Mouse (Mus musculus): ENCODE results near the gene Prss35.

Gene Prss35

DNA sequence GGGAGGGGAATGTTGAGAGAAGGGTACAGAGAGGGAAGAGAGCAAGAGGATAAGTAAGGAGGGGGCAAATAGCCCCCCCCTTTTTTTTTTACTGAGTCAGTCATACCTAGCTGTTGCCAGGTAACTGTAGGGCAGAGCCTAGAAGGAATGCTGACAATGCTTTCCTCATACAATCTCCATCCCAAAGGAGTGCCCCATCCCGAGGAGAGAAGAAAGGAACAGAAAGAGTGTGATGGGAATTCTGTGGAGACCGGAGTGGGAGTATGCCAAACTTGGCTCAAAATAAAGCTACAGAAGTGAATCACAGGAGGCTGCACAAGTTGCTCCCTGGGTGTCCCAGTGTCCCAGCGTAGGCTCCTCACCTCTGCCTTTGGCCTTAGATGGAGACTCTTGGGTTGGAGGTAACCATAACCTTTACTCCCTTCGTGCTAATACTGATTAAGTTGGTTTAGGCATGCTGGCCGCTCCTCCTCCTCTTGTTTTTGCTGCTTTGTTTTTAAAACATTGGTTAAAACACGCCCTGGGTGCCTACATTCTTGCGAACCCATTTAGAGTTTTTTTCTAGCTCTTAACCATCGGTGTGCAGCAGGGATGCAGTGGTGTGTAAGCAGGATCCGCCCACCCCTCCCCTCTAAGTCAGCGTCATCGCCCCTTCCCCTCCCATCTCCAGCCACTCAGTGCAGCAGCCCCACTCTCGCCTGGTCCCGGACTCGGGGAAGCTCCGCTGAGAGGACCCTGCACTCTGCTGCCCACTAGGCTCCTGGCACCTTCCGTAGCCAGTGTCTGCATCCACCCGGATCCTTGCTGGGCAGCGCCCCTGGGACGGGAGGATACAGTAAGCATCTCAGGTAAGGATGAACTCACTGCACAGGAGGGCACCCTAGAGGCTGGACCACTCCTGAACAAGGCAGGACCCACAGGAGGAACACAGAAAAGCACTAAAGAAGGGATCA lies at the start of gene Prss35:
Gene Prss35, plus strand, starts transcription at position 691 of the 953 bp plus-strand sequence.
- DNase-seq: no peak

DNA sequence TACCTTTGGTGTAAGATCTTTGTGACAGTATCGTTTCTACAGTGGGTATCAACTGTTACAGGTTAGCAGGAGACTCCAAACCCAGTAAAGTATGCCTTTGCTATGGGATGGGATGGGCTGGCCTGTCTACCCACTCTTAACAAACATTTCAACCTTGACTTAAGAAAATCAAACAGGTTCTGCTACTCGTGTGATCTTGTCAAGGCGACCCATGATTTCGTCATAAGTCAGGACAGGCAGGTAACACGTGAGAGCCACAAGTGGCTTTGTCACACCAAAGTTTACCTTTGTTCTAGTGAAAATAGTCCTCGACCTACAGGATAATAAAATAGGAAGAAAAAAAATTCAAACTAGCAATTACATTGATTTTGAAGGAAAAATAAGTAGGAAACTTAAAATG lies 49.5 kb upstream of the Prss35 start:
- no peak for DNase-seq

DNA sequence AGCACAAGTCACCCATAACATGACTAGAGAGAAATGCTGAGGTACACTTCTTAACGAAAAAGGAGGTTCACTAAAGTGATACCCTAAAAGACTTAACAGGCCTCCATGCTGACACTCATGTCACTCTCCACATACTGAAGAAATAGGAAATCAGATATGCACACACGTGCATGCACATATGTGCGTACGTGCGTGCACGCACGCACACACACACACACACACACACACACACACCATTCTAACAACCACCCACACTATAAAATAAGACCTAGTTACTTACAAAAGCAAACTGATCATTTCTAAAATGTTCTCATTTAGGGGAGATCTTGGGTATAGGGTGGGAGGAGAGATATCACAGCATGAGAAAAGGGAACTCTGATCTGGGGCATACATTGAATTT lies 48.8 kb upstream of the Prss35 start:
- DNase-seq: no peak

DNA sequence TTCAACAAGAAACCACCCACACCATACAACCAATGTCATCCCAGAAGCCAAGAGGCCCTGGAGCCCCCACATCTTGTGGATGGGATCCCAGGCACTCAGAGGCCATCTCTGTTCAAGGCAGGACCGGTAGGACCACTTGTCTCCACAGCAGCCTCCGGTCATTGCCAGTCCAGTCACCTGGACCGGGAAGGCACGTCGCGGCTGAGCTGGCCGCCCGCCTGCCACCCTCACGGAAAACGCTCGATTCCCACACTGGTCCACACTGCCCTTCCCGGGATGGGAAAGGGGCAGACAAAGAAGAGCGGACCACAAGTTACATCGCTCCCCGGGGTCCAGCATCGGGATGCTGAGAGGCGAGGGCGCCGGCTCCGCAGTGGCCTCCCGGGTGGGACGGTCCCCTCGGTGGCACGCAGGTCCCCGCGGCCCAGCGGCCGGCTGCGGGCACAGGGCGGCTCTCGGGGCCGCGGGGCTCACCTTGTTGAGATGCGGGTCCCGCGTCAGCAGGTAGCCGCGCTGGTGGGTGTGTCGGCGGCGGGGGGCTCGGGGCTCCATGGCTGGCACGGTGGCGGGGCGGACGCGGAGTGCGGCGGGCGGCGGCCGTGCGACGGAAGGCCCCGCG lies 48.1 kb upstream of the Prss35 start:
- no peak for DNase-seq

DNA sequence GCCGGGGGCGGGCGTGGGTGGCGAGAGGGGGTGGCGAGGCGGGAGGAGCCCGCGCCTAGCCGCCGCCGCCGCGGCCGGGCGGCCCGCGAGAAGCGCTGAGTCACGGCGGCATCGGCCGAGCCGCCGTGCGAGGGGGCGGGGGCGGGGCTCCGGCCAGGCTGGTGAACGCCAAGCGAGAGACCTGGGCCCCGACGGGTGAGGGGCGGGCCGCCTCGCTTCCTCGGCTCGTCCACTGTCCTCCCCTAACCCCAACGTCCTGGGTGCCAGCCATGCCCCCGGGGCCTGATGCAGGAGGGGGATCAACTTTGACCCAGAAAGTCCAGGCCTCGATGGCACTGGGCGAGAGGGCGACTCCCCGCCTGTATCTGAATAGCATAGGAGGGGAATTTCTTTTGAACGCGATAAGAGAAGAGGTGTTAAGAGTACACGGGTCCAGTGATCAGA lies 47.6 kb upstream of the Prss35 start, which contains the start of gene Me1:
Gene Me1, minus strand, starts transcription at position 136 of the 444 bp plus-strand sequence.
- DNase-seq: no peak

DNA sequence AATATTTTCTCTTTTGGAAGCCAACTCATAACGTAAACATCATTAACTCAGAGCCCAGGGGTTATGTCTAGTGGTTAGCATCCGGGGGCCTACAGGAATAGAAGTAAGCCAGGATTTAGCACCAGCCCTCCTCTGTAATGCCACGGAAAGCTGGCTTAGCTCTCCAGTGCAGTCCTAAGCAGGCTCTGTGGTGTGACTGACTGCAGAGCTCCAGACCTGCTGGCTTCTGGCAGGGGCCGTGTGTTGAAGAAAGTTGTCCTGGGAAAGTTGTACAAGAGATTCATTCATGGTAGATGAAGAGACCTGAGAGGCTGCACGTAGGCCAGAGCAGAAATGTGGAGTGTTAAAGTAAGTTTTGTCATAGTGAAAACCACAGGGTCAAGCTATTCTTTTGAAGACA lies 42.2 kb upstream of the Prss35 start:
- DNase-seq: no peak

DNA sequence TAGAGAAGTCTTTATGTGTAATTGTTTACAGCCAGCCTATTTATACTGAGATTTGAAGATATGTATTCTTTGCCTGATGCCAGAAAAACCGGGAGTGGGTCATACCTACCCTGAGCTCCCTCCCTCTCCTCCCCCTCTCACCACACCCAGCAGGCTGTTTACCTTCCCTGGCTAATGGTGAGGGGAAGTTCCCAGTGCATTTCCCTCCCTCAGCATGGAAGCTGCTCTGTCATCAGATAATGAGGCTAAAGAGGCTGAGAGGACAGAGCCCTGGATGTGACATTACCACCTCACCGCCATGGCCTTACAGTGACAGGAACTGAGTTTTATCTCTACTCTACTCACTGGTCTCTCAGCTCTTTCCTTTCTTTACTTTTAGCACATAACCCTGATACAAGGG lies 41.6 kb upstream of the Prss35 start:
- DNase-seq: no peak

DNA sequence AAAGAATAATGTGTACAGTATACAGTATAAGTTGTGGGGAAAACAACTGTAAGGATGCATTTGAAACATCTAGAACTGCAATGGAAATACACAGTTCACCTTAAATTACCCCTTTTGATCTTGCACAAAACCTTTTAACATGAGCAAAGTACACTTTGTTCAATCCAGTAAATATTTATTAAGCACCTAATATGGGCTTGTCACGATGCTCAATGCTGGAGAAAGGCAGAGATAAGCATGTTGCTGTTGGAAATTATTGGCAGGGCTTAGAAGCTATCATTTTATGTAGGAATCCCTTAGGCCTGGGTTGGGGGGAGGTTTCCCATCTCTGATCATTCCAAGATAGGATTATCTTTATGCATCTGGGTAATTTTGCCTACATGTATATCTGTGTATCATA lies 36.0 kb upstream of the Prss35 start:
- DNase-seq: no peak

DNA sequence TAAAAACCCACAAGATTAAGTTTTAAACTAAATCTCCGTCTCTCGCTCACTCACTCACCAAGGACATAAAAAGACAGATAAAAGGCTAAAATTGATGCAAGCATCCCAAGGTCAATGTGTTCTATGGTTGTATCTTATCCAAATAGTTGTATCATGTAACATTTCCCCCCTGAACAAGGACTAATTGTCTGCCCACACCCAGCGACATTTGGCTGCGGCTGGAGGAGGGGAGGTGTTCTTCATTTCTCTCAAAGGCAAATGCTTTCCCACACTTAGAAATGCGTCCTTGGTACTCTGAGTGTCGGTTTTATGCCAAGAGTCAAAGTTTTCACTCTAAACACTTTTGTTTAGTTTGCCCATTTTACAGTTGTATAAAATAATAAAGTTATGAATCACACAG lies 34.5 kb upstream of the Prss35 start:
- no peak for DNase-seq

DNA sequence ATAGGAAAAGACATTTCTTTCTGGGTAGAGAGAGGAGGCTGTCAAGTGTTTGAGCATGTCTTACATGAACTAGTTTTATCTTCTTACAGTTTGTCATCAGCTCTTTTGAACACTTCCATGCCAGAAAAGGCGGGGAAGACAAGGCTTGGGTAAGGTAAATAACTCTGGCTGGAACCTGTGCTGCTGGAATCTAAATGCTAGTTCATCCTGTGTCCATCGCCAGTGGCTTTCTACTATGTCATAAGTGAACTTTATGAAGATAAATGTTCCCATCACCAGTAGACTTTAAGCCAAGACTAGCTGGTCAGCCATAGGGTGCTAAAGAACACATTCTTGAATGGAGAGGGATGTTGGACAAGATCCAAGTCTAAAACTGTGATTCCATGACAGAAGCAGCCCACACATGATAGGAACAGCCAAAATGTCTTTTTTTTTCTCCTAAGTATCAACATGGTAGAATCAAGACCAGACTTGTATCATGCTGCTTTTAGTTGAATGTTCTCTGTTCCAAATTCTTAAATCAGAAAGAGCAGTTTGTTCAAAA lies 33.3 kb upstream of the Prss35 start:
- DNase-seq: no peak

DNA sequence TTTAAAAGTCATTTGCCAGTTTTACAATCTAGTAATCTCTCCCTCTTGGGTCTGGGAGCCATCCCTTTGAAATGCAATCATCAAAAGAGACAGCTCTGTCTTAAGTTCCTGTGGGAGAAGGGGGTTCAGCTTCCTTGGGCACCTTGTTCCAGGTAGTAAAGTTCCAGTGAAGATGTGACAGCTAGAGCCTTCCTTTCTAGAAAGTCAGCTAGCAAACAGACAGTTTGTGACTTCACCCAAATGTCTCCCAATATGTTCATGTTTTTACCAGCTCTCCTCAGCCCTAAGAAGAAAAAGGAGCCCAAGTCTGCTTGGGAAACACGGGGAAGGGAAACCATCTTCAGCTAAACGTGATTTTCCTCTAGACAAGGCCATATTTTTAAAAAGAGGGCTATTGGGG lies 30.8 kb upstream of the Prss35 start:
- no peak for DNase-seq

DNA sequence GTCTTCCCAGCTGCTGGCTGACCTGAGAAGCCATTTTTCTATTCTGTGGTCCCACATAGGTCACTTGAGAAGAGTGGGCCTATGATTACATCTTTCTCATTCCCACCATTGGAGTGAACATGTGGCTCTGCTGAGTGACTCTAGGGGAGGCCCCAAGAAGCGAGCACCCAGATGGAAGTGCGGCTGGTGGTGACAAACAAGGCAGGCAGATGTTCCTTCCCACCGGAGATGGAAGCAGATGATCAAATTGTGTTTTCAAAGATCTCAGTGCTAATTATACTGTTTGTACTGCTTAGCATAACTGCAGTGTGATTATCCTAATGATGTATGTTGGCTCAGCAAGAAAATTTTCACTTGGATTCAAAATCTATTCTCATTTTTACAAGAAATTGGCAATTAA lies 29.4 kb upstream of the Prss35 start:
- no peak for DNase-seq

DNA sequence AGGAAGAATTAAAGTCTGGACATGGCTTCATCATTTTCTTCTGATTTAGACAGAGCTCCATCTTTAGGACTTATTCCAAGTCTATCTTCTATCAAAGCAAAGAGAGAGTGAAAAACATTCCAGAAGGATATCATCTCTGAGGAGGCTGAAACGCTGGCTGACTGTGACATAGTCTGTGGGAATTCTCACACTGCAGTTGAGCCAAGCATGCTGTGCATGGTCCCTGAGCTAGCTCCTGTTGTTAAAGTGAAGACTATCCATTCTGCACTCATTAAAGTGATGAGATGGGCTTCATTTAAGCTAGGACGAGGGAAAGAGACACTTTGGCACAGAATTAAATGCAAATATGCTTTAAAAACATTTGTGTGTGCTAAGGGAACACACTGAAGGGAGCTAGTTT lies 26.9 kb upstream of the Prss35 start:
- no peak for DNase-seq

DNA sequence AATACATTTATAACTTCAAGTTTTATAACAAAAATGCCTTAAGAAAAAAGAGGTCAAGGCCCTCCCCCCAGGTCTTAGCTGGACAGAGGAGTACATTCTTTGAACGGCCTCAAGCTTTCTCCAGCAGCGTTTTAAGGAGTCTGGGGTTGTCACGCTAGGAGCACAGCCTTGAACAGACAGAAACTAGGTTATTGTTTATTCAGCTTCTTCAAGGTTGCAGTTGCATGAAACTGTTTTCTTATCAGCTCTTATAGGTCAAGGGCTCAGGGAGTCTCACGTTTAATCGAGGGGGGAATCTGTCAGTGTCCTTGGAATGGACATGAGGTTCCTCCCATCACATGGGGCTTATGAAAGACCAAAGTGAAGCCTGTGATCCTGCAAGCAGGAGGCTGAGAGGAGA lies 26.3 kb upstream of the Prss35 start:
- DNase-seq: no peak

DNA sequence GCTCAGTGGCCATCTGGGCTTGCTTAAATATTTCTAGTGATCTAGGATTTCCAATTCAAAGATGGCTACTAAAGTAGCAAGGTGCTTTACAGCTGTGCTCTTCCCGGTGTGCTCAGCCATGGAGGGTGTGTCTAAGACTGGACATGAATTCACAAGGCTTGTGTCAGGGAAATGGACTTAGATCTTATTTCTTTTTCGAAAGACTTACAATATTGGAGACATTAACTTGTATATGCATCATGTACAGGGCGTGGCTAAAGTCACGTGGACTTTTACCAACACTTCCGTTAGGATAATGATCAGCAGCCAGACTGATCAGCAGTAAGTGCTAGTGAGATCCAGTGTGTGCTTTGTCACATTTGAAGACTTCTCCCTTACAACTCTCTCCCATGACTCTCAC lies 23.2 kb upstream of the Prss35 start:
- no peak for DNase-seq

DNA sequence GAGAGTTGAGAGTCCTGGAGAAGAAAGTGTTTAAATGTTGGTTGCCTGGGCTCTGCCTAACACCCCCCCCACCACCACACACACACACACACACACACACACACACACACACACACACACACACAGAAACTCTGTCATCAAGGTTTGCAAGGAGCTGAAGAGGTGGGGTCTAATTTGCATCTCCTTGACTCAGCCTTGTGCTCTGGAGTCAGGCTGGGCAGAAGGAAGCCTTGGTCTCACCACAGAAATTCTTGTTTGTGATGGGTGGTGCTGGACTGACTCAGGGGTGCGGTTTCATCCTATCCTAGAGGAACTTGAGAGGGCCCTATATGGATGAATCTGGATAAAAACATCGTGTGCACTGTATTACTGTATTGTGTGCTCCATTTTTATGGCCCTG lies 22.7 kb upstream of the Prss35 start:
- no peak for DNase-seq

DNA sequence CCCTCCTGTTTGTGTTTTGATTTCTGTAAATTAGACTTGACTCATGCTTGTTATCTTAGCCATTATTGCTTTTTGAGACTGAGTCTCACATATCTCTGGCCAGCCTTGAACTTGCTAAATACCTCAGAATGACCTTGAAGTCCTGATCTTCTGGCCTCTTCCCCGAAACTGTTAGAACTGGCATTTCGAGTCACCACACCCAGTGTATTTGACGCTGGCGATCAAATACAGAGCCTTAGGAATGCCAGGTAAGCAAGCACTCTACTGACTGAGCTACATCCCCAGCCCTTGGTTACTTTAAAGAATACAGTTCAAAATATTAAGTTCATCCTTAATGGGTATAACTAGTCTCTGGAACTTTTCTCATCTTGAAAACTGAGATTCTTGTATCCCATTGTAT lies 18.4 kb upstream of the Prss35 start:
- DNase-seq: no peak

DNA sequence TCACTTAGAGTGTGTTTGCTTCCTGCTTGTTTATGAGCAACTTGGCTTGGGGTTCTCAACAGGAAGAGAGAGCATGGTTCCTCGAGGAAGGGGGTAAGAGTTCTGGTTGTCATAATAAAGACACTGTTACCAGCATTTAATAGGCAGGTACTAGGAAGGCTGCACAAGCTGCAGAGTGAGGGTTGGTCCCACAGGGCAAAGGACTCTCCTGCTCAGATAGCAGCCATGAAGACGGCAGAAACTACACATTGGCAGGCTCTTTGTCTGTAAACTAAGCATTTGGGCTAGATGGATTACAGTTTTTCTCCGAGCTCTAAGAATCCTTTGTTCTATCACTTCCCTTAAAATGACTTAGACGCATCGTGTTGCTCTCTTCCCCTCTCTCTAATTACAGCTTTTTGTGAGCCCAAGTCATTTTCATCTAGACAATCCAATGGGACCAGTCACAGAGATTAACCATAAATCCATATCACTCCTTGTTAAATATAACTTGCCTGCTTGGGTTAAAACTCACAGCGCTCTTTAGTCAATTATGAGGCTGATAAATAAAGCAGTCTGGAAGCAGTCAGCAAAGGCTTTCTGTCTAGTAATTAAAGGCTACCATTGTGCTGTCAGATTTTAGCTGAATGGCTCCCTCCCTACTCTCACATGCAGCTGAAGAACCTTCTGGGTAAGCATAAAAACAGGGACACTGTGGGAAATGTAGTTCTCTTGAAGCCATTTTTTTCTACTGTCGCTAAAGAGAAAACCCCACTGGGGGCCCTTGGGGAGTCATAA lies 17.7 kb upstream of the Prss35 start:
- DNase-seq: no peak

DNA sequence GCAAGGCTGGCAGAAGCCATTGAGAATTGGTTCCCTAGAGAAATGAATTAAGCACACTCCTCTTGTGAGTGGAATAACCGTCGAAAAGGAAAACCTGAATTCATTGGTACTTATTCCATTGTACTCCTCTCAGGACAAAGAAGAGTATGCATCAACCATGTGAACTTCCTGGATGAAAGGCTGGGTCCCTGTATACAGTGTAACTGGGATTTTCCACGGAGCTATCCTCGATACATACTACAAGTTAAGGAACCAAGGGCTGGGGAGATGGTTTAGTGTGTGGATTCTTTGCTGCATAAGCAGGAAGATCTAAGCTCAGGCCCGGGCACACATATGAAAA lies 17.1 kb upstream of the Prss35 start:
- DNase-seq: no peak

DNA sequence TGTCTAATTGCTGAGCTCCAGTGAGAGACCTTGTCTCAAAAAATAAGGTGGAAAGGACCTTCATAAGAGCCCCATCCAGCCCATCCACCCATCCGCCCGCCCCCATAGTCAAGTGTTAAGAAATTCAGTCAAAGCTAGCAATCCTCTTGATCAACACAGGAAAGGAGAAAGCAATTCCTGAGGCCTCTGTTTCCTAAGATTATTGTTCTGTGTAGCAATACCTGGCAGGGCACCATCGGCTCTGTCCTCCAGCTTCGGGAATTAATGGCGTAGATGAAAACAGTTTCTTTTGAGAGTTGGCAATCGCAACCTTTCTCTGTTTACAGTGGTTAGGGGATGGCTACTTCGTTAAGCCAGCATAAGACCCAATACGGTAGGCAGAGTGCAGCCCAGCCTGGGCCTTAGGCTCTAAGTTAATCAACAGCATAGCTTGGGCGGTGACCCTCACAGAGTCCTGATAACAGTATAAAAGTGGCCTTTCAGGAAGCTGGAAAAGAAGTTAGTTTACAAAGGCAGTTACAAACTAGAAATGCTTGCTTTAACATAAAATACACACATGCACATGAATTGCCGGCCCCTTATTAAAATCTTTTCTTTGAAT lies 15.1 kb upstream of the Prss35 start:
- DNase-seq: no peak

DNA sequence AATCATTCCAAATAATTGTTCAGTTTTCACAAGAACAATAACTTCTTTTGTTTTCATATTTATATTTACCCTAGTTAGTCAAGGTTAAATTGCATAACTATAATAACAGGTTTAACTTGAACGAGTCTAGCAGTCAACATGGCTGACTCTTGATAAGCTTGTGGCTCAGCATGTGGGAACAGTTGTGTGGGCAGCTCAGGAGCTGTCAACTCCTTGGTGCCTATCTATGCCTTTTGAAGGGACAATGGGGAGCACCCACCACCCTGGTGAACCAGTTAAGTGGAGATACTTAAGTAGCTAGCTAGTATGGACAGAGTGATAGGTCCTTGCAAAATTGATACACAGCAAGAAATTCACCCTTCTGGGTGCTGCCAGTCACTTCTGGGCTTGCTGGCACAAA lies 14.4 kb upstream of the Prss35 start:
- DNase-seq: no peak

DNA sequence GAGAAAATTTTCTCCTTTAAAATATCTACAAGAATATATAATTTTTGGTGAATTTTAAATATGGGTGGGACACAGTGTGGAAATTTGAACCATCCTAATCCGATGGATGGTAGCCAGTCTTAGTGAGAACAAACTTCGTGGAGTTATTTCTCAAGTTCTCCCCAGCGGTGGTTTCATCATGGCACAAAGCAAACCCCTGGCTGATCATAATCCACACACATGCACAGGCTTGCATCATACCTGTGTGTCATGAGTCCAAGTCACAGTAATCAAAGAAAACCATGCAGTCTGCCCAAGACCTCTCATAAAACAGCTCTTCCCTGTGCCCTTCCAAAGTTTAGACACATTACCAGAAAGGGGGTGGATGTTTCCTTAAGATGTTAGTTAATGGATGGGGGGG lies 13.6 kb upstream of the Prss35 start:
- DNase-seq: no peak

DNA sequence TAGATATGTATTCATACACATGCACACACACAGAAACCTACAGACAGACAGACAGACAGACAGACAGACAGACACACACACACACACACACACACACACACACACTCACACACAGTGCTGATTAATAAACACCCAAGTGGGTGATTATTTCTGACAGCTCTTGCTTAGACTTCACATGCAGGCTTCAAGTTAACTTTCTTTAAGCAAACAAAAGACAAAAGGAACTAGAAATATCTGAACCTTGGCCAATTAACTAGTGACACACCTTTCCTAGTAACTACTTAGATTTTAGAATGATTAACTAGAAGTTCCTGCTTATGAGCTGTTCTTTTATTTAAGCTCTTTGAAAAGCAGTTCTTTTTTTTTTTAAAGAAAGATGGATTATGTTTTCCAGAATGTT lies 9.1 kb upstream of the Prss35 start:
- no peak for DNase-seq

Data from thymus, adult 18-20 months (tissue).